Mouse (Mus musculus): ENCODE results near the gene Pitpnc1.

DNA sequence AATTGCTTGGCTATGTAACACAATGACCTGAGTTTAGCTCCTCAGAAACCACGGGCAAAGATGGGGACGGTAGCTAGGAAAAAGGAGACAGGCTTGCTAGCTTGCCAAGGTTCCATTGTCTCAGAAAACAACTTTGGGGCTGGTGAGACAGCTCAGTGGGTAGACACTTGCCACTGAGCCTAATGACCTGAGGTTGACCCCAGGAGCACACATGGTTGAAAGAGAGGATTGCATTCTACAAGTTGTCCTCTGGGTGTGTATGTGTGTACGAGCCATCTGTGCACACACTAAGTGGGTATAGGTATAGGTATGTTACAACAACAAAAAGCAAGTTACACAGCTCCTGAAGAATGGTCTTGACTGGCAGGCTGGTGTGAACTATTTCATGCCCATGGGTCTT is 76.3 kb downstream of the Pitpnc1 start:
- TF ChIP-seq POLR2A (IDR thresholded peaks at IDR 0.05; ENCODE audit: insufficient read length, low read depth) (no peak), E2F4 (IDR thresholded peaks at IDR 0.05; ENCODE audit: insufficient read depth) (no peak), TCF3 (IDR thresholded peaks at IDR 0.05; ENCODE audit: insufficient read length, low read depth) (no peak), USF1 (IDR thresholded peaks at IDR 0.05; ENCODE audit: low read depth) (no peak), MAX (IDR thresholded peaks at IDR 0.05; ENCODE audit: low read depth) (no peak), TCF12 (IDR thresholded peaks at IDR 0.05; ENCODE audit: insufficient read depth, poor library complexity, severe bottlenecking) (no peak)
